Mouse (Mus musculus): Measurements from ENCODE around the gene Fam169b.
"Not testable (repeated sequence)": the region's sequence is repeated elsewhere in the genome, so short reads cannot be mapped to it uniquely, and the experiment has no call there.

The Fam169b gene

DNA sequence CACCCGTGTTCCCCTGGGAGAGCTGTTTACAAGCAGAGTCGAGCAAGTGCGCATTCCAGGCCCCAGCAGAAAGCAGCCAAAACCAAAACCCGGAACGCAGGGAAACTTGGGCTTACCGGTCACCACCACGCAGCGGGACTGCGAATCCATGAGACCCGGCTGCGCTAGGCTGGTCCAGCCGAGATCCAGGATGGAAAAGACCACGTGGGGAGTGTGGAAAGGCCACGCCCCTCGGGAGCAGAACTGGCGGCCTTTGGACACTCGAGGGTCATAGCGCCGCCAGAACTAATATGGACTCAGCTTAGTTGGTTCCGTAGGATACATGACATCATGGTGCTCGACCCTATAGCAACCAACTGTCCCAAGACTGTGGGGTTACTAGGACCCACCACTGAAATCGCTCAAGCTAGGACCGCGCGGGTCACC, 9.6 kb upstream of the Fam169b start, which contains the start of gene Pgpep1l:
Gene Pgpep1l (minus strand): TSS at position 206 of the 426 bp plus-strand sequence.
- peak; percentile 31 for DNase-seq (ENCODE audit: low read depth, low spot score)

DNA sequence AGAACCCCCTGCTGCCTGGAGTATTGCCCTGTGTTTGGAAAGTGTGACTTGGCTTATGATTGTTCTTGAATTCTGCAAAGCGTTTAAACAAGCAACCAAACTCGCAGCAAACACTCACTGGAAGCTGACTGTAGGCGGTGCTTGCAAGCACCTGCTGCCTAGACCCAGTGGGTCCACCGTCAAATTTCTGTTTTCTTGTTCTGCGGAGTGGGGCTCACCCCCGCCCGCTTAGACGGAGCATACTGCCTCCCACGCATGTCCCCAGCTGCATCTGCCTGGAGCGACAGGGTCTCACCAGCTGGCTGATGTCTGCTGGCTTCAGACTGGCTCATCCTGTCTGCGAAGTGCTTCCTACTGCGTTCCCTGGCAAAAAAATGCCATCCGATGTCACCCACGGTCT, 9.1 kb upstream of the Fam169b start:
- no peak for DNase-seq (ENCODE audit: low read depth, low spot score)

GRCm38 (mm10) chr7:68265391-68265790, 8.2 kb upstream of the Fam169b start:
- no peak for DNase-seq (ENCODE audit: low read depth, low spot score)

DNA sequence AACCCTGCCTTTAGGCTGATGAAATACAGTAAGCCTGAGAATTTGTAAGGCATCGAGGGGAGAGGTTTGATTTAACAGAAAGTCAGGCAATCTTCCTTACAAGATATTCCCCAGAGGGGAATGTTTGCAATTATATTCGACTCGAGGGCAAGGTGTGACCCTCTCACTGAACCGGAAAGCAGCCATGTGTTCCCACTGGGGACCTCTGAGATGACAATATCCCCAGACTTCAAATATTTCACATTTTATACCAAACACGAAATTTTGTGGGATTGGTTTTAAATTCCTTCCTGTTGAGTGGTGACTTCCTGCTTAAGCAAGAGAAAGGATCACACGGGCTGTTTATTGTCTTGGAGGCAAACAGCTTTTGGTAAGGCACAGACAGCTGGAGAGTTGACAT, 6.9 kb upstream of the Fam169b start:
- peak; percentile 78 for DNase-seq (ENCODE audit: low read depth, low spot score)

- DNase-seq (ENCODE audit: low read depth, low spot score), result no peak
Measured at GRCm38 (mm10) chr7:68270551-68270950, 3.1 kb upstream of the Fam169b start.

DNA sequence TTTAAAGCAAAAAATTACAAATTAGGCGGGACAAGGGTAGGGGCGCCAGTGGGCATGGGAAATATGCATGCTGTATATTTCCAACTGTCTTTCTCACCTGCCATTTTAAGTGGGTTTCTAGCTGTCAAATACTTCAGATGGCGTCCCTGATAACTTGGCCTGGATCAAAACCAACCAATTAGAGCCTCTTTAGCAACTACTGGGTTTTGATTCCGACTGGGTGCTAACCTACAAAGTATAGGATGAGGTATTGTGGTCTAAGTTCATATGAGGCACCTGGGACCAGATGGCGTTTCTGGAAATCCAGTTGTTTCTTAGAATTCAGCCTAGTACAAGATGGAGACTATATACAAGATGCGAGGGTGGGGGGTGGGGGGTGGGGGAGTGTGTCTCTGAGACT, 1.8 kb upstream of the Fam169b start:
- no peak for DNase-seq (ENCODE audit: low read depth, low spot score)

DNA sequence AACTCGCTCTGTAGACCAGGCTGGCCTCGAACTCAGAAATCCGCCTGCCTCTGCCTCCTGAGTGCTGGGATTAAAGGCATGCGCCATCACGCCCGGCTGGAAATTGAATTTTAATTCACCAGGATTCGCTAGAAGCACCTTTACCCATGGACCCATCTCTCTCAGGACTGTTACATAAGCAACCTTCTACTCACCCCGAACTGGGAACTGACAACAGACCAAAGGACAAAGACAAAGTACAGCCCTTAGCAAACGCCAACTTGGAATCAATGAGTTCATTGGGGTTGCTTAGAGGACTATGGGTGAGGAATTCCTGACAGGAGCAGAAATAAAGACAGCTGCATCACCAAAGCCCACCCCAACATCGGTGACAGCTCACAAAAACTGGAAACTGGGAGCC, 1.0 kb upstream of the Fam169b start:
- DNase-seq (ENCODE audit: low read depth, low spot score), result no peak

DNA sequence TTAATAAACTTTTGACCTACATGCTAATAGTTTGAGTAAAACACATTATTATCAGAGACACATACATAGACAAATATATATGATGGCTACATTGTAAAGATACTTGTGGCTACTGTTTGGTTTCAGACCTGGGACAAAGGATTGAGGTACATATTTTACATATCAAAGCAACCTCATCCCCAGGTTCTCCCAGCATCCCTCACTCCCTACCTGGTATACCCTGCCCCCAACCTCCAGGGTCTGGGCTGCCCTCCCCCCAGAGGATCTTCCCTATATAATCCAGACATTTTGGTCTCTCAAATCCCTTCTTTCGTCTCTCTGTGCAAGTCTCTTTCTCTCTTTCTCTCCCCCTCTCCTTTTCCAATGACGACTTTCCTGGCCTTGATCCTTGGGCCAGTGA, 579 bp downstream of the Fam169b start:
- DNase-seq (ENCODE audit: low read depth, low spot score), result no peak

DNA sequence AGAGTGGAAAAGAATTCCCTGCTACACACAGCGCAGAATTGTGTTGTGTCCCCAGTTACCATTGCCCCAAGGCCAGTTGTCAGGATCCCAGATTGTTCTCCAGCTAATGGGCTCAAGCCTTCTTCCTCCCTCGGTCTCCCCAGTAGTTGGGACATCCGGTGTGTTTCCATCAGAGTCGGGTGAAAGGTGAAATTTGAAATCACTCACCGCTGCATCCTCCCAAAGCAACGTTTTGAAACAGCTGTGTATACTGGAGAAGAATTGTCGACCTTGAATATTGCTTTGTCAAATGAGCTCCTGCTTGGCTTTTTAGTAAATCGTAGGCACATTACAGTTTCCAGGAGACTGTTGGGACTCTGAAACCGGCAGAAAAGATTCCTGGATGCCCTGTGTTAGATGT, 1.3 kb downstream of the Fam169b start:
- no peak for DNase-seq (ENCODE audit: low read depth, low spot score)

DNA sequence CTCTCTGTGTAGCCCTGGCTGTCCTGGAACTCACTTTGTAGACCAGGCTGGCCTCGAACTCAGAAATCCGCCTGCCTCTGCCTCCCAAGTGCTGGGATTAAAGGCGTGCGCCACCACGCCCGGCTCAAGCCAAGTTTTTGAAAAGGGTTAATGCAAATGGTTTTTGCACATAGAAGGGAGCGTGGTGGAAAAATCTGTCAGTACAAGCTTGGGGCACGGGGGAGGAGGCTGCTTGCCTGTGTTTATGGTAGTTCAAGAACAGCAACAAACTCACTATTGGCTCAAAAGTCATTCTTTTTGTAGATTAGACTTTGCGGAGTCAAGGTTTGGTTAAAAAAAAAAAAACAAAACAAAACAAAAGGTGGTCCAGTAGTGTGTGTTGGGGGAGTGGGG, 1.8 kb downstream of the Fam169b start:
- not testable (repeated sequence) for DNase-seq (ENCODE audit: low read depth, low spot score)

DNA sequence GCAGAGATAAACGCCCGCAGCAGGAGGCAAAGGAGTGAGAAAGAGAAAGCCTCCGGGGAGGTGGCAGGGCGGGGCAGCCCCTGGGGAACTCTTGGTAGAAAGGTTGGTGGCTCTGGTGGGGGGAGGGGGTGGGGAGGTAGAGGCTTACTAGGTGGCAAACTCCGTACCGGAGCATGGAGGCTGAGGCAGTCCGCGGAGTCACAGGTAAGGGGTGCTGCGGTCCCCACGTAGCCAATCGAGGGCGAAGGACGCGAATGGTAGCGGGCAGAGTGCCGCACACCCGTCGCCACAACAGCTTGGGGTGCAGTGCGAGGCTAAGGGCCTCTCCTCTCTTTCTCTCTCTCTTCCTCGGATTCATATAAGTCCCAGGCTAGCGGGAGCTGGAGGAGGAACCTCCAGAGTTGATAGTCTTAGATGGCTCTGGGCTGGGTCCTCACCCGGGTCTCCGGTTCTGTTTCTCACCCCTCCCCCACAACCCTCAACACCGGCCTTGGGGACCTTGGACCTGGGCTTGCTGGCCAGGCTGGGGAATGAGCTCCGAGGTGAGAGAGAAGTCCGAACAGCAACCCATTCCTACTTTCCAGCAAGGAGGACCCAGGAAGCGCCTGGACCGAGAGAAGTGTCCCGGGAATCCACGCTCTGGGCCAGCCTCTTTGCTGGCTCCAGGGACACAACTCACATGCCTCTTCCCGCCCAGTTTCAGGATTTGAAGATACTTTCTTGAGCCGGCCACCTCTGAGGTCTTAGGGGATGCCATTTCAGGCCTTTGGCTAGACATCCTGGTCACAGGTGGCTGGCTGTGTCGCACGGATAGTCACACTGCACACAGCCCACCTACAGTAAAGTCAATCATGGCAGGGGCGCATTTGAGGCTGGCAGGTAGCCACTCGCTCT, 2.4 kb downstream of the Fam169b start:
- DNase-seq (ENCODE audit: low read depth, low spot score), result no peak

DNA sequence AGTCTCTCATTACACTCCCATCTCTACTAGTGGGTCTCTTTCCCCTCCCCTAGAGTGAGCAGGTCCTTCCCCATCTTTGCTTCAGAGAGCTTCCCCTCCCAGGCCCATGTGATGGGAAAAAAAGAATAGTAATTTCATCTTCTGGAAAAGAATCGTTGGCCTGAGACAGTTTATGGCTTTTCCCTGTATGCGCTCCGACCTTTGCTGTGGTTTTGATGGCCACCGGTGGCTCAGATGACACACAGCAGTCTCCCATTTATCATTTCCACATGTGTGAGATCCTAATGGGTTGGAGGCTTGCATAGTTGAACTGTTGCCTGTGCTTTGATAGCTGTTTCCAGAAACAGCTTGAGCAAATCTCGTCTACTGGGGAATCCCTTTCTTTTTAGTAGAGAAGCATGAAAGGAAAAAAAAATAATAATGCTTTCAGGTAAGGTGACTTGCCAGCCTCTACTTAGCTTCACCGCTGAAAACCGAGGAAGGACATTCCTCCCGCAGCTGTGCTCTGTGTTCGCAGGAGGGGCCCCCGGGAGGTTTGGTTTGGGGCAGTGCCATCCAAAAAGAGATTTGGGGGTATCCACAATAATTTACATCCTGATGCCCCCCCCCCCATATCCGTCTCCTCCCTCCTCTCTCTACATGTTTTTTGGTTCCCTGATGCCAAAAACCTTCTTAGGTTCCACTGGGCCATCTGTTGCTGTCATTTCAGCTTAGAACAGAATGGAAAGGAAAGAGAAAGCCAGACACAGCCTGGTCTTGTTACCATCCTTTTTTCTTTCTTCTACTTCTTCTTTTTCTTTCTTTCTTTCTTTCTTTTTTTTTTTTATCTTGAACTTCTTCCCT, 3.6 kb downstream of the Fam169b start:
- DNase-seq (ENCODE audit: low read depth, low spot score), result peak; percentile 67

- DNase-seq (ENCODE audit: low read depth, low spot score), result no peak
Measured at GRCm38 (mm10) chr7:68277897-68278270, 4.2 kb downstream of the Fam169b start.

DNA sequence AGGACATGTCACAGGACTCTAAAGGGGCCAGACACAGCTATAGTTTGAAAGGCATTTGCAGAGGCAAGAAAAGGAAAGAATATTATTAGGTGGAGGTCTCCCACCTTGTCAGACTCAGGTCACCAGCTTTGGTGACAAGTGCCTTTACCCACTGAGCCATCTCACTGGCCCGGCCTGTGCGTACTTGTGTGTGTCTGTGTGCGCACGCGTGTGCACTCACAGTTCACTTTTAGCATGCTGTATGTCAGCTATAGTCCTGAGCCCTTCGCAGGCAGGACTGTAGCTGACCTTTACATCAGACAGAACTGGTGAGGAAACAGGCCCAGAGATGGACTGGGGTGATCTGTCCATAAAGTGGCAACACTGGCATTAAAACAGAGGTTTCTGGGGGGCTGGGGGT, 4.7 kb downstream of the Fam169b start:
- no peak for DNase-seq (ENCODE audit: low read depth, low spot score)

- DNase-seq (ENCODE audit: low read depth, low spot score), result no peak
Measured at GRCm38 (mm10) chr7:68278908-68279307, 5.3 kb downstream of the Fam169b start.

GRCm38 (mm10) chr7:68279481-68279880, 5.8 kb downstream of the Fam169b start:
- DNase-seq (ENCODE audit: low read depth, low spot score), result no peak

DNA sequence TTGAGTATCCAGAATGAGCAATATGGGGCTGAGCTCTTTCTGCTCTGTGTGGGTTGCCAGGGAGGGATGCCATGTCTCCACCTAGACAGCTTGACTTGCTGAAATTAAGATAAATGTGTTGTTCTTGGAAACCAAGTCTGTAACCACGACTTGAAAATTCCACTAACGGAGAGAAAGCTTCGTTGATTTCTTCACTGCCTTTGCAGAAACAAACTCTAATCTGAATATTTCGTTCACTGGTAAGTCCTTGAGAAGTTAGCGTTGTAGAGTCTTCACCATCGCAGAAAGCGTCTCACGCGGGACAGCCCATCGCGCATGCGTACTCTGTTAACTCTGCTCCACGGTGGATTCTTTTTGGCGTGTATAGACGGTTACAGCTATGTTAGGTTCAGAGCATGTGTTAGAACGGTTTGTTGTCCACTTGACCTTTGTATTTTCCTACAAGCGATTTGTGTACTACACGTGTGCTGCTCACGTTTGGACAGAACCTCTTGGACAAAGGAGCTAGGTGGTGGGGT, 6.8 kb downstream of the Fam169b start:
- DNase-seq (ENCODE audit: low read depth, low spot score), result peak; percentile 23

DNA sequence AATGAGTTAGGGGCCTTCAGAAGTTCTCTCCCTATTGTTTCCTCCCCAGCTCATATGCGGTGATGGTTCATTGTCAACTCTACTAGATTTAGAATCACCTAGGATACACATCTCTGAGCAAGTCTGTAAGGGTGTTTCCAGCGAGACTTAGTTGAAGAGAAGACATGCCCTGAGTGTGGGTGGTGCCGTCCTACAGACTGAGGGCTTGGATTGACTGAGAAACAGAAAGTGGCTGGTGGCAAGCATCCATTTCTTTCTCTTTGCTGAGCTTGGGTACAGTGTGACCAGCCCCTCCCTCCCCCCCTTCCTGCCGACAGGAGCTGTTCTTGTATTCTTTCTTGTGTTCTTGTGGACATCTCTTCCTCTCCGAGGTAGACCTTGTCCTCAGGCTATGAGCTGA, 7.7 kb downstream of the Fam169b start:
- no peak for DNase-seq (ENCODE audit: low read depth, low spot score)

DNA sequence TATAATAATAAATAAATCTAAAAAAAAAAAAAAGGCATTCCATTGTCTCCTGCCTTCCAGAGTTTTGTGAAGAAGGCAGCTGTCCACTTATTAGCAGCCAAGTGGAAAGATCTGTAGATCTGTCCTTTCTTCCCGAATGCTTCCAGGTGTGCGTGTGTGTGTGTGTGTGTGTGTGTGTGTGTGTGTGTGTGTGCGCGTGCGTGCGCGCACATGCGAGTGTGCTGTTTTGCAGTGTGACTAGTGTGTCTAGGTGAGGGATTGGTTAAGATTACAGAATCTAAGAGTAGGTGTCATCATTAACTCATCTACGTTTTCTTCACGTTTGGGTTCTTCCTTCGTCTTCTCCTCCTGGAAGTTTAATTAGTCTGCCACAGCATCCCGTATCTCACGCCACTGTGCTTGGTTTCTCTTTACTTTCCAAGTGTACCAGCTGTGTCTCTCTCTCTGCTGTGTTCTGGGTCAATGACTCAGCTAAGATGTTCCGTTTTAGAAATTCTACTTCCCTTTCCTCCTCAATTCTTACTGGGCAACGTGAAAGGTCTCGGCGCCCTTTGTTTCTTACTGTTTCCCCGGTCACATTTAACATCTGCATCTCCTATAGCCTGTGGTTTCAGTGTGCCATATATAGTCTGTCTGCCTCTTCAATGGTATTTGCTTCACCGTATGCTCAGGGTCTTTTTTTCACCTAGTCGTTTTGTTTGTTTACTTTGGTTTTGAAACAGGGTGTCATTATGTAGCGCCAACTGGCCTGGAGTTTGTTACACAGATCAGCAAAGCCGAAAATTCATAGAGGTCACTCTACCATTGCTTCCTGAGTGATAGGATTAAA, 8.9 kb downstream of the Fam169b start:
- no peak for DNase-seq (ENCODE audit: low read depth, low spot score)

GRCm38 (mm10) chr7:68283133-68283520, 9.5 kb downstream of the Fam169b start:
- DNase-seq (ENCODE audit: low read depth, low spot score), result not testable (repeated sequence)

GRCm38 (mm10) chr7:68283776-68284175, 10.1 kb downstream of the Fam169b start:
- no peak for DNase-seq (ENCODE audit: low read depth, low spot score)
